Mouse (Mus musculus): ENCODE results near the gene Fancc.

DNA sequence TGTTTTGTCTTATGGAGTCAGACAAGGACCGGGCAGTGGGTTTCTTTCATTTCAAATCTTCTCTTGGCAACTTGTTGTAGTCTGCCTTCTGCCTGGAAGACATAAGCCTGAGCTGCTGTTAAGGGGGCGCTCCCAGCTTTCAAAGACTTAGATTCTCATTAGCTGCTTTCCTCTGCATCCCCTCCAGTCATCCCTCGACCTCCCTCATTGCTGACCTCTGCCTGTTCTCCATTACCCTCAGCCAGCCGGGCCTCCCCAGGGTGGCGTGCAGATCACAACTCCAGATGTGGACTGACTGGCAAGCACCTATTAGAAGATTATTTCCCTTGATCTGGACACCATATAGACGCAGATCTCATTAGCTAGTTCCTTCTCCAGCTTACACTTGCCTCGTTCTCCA lies 45.9 kb downstream of the Fancc start:
- no peak for TF ChIP-seq CTCF (IDR thresholded peaks at IDR 0.05; ENCODE audit: low read depth)
- TF ChIP-seq EP300 (IDR thresholded peaks at IDR 0.05; ENCODE audit: low read depth), result no peak
